Mouse (Mus musculus): Measurements from ENCODE around the gene Armcx6. TPM values are rescaled to one million over a fixed set of nuclear protein-coding genes. Genes with fewer than 3 reads are reported as not detected.

The Armcx6 gene
- polyA plus RNA-seq, 1 experiment from 2014 or later: 4.2 TPM

Small RNA genes within 50 kb of the gene (microRNA-seq; reads per million reads assigned to microRNA genes)
- 1.2 reads per million for gene Mir7093

Other genes with a start within 250 kb of the Armcx6 start
- 62.2 and 65.2 TPM in 2 replicates for gene Timm8a1, start 209.6 kb downstream of the Armcx6 start, polyA plus RNA-seq (2015; fragmentation: Nextera tagmentation; extraction: Ambion mirVana)
- 14.4 and 14.8 TPM in 2 replicates for gene Btk, start 167.8 kb downstream of the Armcx6 start, polyA plus RNA-seq (2015; fragmentation: Nextera tagmentation; extraction: Ambion mirVana)
- 216 and 255 TPM in 2 replicates for gene Rpl36a, start 165.8 kb downstream of the Armcx6 start, polyA plus RNA-seq (2015; fragmentation: Nextera tagmentation; extraction: Ambion mirVana)
- 3.6 and 4.5 TPM in 2 replicates for gene Gla, start 150.3 kb downstream of the Armcx6 start, polyA plus RNA-seq (2015; fragmentation: Nextera tagmentation; extraction: Ambion mirVana)
- 66.4 and 79.1 TPM in 2 replicates for gene Hnrnph2, start 150.2 kb downstream of the Armcx6 start, polyA plus RNA-seq (2015; fragmentation: Nextera tagmentation; extraction: Ambion mirVana)
- gene Armcx4, start 64.9 kb downstream of the Armcx6 start, polyA plus RNA-seq (2015; fragmentation: Nextera tagmentation; extraction: Ambion mirVana): 0.30 and 0.42 TPM in 2 replicates
- 5.1 and 6.0 TPM in 2 replicates for gene Armcx1, start 33.5 kb downstream of the Armcx6 start, polyA plus RNA-seq (2015; fragmentation: Nextera tagmentation; extraction: Ambion mirVana)
- gene Armcx3, start 5.2 kb upstream of the Armcx6 start, polyA plus RNA-seq (2015; fragmentation: Nextera tagmentation; extraction: Ambion mirVana): 18.8 and 19.0 TPM in 2 replicates
- 9.5 and 10.3 TPM in 2 replicates for gene Armcx2, start 57.8 kb upstream of the Armcx6 start, polyA plus RNA-seq (2015; fragmentation: Nextera tagmentation; extraction: Ambion mirVana)
- gene Nxf2, start 213.3 kb upstream of the Armcx6 start, polyA plus RNA-seq (2015; fragmentation: Nextera tagmentation; extraction: Ambion mirVana): 0.18 and 0.26 TPM in 2 replicates

Measured in liver, embryonic 16.5 days (tissue).